Mouse (Mus musculus) erythroblast, embryonic 14.5 days (primary cell): Measurements from ENCODE around the gene Fndc9.

Source experiments
- GATA1 ChIP-seq: IDR thresholded peaks from 2 replicates; pipeline ENCODE4 v1.6.1; 2012; ENCODE audit warnings: low read length, inconsistent platforms, mixed read lengths
- TAL1 ChIP-seq: IDR thresholded peaks from 3 replicates; pipeline ENCODE4 v1.6.1; 2012; ENCODE audit warnings: low read length, inconsistent platforms, mixed read lengths

GRCm38 (mm10) chr11:46225345-46225744 lies 10.0 kb upstream of the Fndc9 start:
- TF ChIP-seq GATA1 (no peak), TAL1 (no peak)
